Mouse (Mus musculus) heart, embryonic 11.5 days (tissue): ENCODE data around the gene Wasf2. TPM values are rescaled to one million over a fixed set of nuclear protein-coding genes. Genes with fewer than 3 reads are reported as not detected.

Experiments
- ATAC-seq: fragments of 200-750 bp; cut with Nextera tagmentation; replicated peaks from 2 replicates; pipeline ENCODE4 v1.8.0; 2017; ENCODE audit warnings: moderate library complexity; ENCODE audit not compliant: insufficient number of reproducible peaks, low FRiP score, low TSS enrichment
- H3K27ac ChIP-seq: fragments of 300-500 bp; sonication (generic); 2 replicates; pipeline ENCODE4 v1.5.1; 2014; ENCODE audit warnings: mild to moderate bottlenecking, low read depth, low read length
- H3K27me3 ChIP-seq: fragments of 300-500 bp; sonication (generic); 2 replicates; pipeline ENCODE4 v1.6.1; 2014; ENCODE audit warnings: mild to moderate bottlenecking, low read length, mixed read lengths; ENCODE audit not compliant: control insufficient read depth, insufficient read depth
- H3K36me3 ChIP-seq: fragments of 300-500 bp; sonication (generic); 2 replicates; pipeline ENCODE4 v1.6.1; 2014; ENCODE audit warnings: mild to moderate bottlenecking, low read length, moderate library complexity, mixed read lengths; ENCODE audit not compliant: control insufficient read depth, insufficient read depth
- H3K4me1 ChIP-seq: fragments of 300-500 bp; sonication (generic); 2 replicates; pipeline ENCODE4 v1.6.1; 2014; ENCODE audit warnings: low read length; ENCODE audit not compliant: control insufficient read depth, insufficient read depth
- H3K4me2 ChIP-seq: fragments of 300-500 bp; sonication (generic); 2 replicates; pipeline ENCODE4 v1.6.1; 2014; ENCODE audit warnings: mild to moderate bottlenecking, moderate library complexity
- H3K4me3 ChIP-seq: fragments of 300-500 bp; sonication (generic); 2 replicates; pipeline ENCODE4 v1.5.1; 2014; ENCODE audit warnings: low read depth, low read length
- H3K9ac ChIP-seq: fragments of 300-500 bp; sonication (generic); 2 replicates; pipeline ENCODE4 v1.6.1; 2014; ENCODE audit warnings: mild to moderate bottlenecking, low read depth, low read length, moderate library complexity
- H3K9me3 ChIP-seq: fragments of 300-500 bp; sonication (generic); replicated peaks from 2 replicates; pipeline ENCODE4 v1.6.1; 2016; ENCODE audit warnings: low read length; ENCODE audit not compliant: control insufficient read depth
- WGBS: fragments of 180-500 bp; shearing (Covaris S2); extraction: QIAGEN DNeasy Blood & Tissue Kit; methylation state at CpG from one replicate; pipeline ENCODE4 v1.1.7; 2014; ENCODE audit not compliant: insufficient replicate concordance; 5-methylcytosine and 5-hydroxymethylcytosine counted together
- polyA plus RNA-seq: library from polyadenylated mRNA; unstranded; fragments of >200 nt; fragmentation: Nextera tagmentation; extraction: Ambion mirVana; gene quantifications from 2 replicates; pipeline ENCODE4 v1.2.1, GENCODE M21; 2014

Gene Wasf2
- polyA plus RNA-seq, 1 experiment from 2014 or later = 55.8 TPM

DNA sequence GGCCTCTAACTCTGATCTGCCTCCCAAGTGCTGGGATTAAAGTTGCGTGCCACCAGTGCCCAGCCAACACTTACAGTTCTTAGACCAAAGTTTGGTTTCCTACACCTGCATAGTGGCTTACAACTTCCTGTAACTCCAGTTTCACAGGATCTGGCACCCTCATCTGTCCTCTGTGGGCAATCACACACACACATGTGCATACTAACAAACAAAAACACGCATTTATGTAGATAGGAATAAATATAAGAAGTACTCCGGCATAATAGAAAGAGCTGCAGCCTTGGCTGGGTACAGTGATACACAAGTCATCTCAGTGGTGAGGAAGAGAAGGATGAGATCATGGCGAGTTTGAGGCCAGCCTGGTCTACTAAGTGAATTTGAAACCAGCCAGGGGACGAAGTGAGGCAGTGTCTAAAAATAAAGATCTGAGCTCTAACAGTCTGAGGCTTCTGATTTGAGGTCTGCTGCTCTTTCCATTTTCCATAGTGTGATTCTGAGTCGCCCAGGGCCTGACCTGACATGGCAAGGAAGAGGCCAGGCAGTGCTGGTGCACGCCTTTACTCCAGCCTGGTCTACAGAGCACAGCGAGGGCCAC, 52.2 kb downstream of the Wasf2 start:
- Histone ChIP-seq H3K4me1 (peaks cover 30% of the 10 kb centered on the region), H3K27me3 (no peaks in the 10 kb centered on the region), H3K9me3 (no peaks in the 10 kb centered on the region), H3K9ac (no peak overlapping the region; the same call in 1 of the 2 replicates), H3K36me3 (peaks cover 10% of the 10 kb centered on the region), H3K4me2 (no peak overlapping the region), H3K27ac (peak overlapping the region; percentile 64), H3K4me3 (no peak overlapping the region)
- WGBS = 79% methylated on average over 8 of the region's 8 CpGs
- ATAC-seq = no peak

DNA sequence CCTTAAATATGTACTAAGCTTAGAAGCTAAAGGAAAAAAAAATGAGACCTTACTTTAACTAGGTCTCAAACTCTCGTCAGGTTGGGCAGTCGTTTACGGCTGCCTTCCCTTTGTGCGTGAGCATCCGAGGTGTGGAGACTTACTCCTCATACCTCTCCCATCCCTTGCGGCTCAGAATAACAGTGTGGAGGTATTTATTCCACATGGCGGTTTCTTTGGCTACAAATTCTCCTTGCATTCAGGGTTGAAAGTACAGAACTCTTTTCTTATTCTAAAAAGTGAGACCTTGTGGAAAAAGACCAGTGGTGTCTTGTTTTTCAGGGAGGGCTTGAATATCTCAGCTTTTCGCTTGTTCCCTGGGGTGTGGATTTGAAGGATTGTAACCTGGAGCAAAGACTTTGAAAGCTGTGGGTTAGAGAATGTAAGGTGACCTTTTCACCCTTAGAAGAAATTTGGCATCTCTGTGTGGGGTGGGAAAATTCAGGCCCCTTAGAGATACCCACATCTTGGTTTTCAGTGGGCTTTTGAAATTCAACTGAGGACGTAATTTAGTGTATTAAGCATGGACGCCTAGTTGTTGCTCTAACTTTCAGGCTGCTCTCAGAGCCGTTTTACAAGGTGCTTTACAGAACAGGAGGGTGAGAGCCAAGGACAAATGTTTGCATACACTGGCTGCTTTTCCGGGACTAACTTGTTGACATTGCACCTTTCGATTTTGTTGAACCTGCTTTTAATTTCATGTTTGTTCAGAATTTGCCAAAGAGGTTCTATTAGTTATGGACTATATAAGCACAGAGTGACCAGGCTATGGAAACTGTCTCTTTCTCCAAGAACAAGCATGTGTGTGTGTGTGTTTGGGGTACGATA, 54.0 kb downstream of the Wasf2 start:
- peaks cover 26% of the 10 kb centered on the region for H3K4me1 ChIP-seq
- no peak for ATAC-seq
- H3K27ac ChIP-seq = peak overlapping the region; percentile 71
- no peaks in the 10 kb centered on the region for H3K9me3 ChIP-seq
- peaks cover 8% of the 10 kb centered on the region for H3K36me3 ChIP-seq
- no peaks in the 10 kb centered on the region for H3K27me3 ChIP-seq
- no peak overlapping the region for H3K4me3 ChIP-seq
- H3K9ac ChIP-seq = peak overlapping the region; percentile 12; the same call in 1 of the 2 replicates
- H3K4me2 ChIP-seq = no peak overlapping the region; the same call in 1 of the 2 replicates
- 63% methylated on average over 14 of the region's 14 CpGs for WGBS

DNA sequence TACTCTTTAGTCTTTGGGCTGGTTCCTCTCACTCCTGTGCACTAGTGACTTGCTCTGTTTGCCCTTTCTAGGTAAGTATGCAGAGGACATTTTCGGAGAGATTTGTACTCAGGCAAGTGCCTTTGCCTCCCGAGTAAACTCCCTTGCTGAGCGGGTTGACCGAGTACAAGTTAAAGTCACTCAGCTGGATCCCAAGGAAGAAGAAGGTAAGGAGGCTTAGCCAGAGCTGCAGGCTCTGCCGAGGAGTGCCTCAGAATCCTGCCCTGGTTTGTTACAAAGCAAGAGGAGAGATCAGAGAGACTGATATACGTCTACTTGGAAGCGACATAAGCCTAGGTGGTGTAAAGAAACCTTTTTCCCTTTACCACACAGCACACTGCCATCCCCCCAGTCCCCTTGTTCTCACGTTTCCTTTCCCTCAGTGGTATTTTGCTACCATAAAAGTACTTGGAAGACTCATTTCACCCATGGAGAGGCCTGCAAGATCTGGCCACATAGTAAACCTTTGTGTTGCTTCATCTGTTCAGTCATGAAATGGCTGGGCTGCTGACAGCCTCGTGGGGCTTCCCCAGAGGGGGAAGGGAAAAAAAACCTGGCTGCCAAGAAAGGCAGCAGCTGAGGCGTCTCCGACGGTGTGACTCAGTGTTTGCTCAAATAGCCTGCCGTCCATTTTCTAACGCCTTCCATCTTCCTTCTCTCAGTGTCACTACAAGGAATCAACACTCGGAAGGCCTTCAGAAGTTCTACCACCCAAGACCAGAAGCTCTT, 54.8 kb downstream of the Wasf2 start:
- Histone ChIP-seq H3K36me3 (peaks cover 12% of the 10 kb centered on the region), H3K4me3 (no peak overlapping the region), H3K4me2 (no peak overlapping the region), H3K27ac (peak overlapping the region; percentile 71), H3K4me1 (peaks cover 26% of the 10 kb centered on the region), H3K9ac (peak overlapping the region; percentile 31), H3K27me3 (no peaks in the 10 kb centered on the region), H3K9me3 (no peaks in the 10 kb centered on the region)
- no peak for ATAC-seq
- WGBS = 33% methylated on average over 15 of the region's 15 CpGs

DNA sequence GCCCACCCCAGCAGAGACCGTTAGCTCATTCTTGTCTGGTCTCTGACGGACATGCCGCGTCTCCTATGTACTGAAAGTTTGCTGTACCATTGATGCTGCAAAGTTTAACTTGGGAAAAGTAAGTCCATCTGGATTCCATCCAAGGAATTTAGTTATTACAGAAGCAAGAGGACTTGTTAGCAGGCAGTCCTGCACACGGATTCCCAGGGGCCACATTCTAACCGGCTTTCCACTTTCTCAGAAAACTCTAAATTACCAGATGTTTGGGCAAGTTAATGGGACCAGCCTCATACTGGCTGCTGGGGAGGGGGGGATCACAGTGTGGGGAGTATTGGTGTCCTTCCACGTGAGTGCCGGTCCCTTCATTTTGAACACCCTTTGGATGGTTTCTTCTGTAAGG, 55.6 kb downstream of the Wasf2 start:
- peaks cover 15% of the 10 kb centered on the region for H3K36me3 ChIP-seq
- H3K9me3 ChIP-seq = no peaks in the 10 kb centered on the region
- no peak for ATAC-seq
- H3K4me3 ChIP-seq = no peak overlapping the region
- H3K4me2 ChIP-seq = no peak overlapping the region
- no peak overlapping the region for H3K9ac ChIP-seq
- WGBS = 82% methylated on average over 8 of the region's 8 CpGs
- peaks cover 26% of the 10 kb centered on the region for H3K4me1 ChIP-seq
- H3K27me3 ChIP-seq = no peaks in the 10 kb centered on the region
- H3K27ac ChIP-seq = no peak overlapping the region; the same call in 1 of the 2 replicates

DNA sequence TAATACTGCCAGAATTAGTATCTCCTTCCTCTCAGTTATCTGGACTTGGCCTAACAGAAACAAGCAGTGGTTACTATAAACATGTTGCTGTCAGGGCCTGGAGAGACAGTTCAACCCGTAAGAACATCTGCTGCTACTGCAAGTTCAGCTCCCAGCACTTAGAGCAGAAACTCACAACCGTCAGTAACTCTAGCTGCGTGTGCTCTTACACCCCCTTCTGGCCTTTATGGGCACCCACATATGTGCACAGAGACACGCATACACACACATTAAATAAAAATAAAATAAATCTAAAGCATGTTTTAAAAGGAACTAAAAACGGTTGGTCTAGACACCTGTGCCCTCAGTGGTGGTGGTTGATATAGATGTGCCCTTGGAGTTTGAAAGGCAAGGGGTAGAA, 56.6 kb downstream of the Wasf2 start:
- 94% methylated on average over 5 of the region's 5 CpGs for WGBS
- Histone ChIP-seq H3K36me3 (peaks cover 17% of the 10 kb centered on the region), H3K4me3 (no peak overlapping the region), H3K4me1 (peaks cover 26% of the 10 kb centered on the region), H3K27ac (no peak overlapping the region), H3K4me2 (no peak overlapping the region), H3K9me3 (no peaks in the 10 kb centered on the region), H3K27me3 (no peaks in the 10 kb centered on the region), H3K9ac (no peak overlapping the region)
- ATAC-seq = no peak

DNA sequence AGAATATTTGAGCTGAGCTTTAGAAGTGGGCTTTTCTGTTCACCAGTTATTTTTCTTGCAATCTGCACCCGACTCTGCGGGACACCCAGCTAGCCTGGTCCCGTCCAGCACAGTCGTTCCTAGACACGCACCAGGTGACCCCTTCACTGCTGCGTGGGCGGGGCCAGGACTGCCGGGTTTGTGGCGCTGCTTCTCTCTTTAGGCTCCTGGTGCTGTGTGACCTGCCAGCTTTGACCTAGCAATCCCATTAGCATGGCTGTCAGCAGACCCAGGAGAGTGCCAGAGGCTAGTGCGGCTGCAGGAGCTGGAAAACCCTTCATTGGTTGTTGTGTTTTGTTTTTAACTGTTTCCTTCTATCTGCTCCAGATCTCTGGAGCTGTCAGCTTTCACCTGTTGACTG, 59.1 kb downstream of the Wasf2 start:
- Histone ChIP-seq H3K27ac (no peak overlapping the region), H3K4me3 (no peak overlapping the region), H3K36me3 (peaks cover 30% of the 10 kb centered on the region), H3K27me3 (no peaks in the 10 kb centered on the region), H3K4me2 (no peak overlapping the region), H3K9me3 (no peaks in the 10 kb centered on the region), H3K9ac (no peak overlapping the region), H3K4me1 (peaks cover 13% of the 10 kb centered on the region)
- 62% methylated on average over 10 of the region's 10 CpGs for WGBS
- ATAC-seq = no peak

DNA sequence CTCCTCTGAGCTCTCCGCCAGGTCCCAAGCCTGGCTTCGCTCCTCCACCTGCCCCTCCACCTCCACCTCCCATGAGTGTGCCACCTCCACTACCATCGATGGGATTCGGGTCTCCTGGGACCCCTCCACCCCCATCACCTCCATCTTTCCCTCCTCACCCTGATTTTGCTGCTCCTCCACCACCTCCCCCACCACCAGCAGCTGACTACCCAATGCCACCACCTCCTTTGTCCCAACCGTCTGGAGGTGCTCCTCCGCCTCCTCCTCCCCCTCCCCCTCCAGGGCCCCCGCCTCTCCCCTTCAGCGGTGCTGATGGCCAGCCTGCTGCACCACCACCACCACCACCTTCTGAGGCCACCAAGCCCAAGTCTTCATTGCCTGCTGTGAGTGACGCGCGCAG, 64.2 kb downstream of the Wasf2 start:
- Histone ChIP-seq H3K4me2 (no peak overlapping the region), H3K9ac (no peak overlapping the region), H3K4me3 (no peak overlapping the region), H3K27me3 (no peaks in the 10 kb centered on the region), H3K36me3 (peaks cover 27% of the 10 kb centered on the region), H3K4me1 (peaks cover 31% of the 10 kb centered on the region), H3K9me3 (no peaks in the 10 kb centered on the region), H3K27ac (no peak overlapping the region)
- 85% methylated on average over 11 of the region's 11 CpGs for WGBS
- ATAC-seq = no peak

DNA sequence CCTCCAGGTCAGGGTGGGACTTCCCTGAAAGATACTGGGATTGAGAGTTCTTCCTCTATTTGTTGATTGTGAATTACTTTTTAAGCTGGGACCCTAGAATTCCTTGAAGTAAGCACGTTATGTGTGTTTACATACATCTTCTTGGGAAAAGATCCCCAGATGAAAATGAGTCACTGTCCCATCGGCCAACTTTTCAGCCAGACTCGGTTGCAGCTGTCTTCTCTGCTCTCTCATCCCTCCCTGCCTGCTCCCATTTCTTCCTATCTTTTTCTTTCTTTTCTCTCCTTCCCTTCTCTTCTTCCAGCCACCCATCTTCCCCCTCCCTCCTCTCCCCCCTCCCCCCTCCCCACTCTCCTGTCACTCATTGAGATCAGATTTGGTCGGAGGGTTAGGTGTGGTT, 64.7 kb downstream of the Wasf2 start:
- H3K27ac ChIP-seq = no peak overlapping the region
- H3K4me3 ChIP-seq = no peak overlapping the region
- H3K4me1 ChIP-seq = peaks cover 36% of the 10 kb centered on the region
- H3K9ac ChIP-seq = no peak overlapping the region
- no peak for ATAC-seq
- H3K9me3 ChIP-seq = no peaks in the 10 kb centered on the region
- H3K36me3 ChIP-seq = peaks cover 25% of the 10 kb centered on the region
- 67% methylated on average over 4 of the region's 4 CpGs for WGBS
- H3K4me2 ChIP-seq = no peak overlapping the region
- no peaks in the 10 kb centered on the region for H3K27me3 ChIP-seq
